Mouse (Mus musculus) CD8-positive naive resting alpha-beta T cell, adult 2 months (primary cell): ENCODE results near the gene Lmx1a.

Experiments
- DNase-seq, 2 experiments: peaks; one replicate each; pipeline ENCODE4 v3.0.0; 2022; ENCODE audit warnings: low read depth in 2 of 2, low spot score in 2 of 2

The Lmx1a gene

DNA sequence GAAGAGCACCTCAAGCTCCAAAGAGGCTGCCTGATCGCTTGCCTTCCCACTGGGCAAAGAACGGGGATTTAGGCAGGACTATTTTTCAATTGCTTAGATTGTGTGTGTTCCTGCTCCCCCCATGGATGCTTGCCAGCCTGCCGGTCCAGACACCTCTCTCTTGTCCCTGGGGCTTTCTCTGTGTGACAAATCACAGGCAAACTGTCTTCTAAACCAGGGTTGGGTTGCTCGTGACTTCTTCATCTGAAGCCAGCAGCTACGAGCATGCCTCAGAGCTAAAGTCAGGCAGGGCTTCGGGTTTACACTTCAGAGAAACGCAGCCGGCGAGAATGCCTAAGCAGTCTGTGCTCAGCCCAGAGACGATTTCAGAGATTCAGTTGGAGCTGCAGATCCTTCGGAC, 189.3 kb downstream of the Lmx1a start:
- DNase-seq: no peak

DNA sequence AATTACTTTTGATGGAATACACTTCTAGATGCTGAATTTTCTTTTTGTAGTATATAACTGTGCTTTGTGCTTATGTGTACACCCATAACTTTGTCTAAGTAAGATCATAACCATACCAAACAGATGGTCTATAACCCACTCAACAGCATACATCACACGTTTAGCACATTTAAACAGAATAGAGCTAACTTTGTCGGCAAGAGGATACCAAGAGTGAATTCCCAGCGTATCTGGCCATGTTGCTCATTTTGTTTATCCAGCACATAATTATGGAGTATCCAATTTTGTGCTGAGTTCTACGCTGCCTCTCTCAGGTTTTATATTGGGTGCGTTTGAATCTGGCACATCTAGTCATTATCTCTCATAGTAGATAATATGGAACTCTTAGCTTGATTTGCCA, 196.7 kb downstream of the Lmx1a start:
- DNase-seq: no peak

DNA sequence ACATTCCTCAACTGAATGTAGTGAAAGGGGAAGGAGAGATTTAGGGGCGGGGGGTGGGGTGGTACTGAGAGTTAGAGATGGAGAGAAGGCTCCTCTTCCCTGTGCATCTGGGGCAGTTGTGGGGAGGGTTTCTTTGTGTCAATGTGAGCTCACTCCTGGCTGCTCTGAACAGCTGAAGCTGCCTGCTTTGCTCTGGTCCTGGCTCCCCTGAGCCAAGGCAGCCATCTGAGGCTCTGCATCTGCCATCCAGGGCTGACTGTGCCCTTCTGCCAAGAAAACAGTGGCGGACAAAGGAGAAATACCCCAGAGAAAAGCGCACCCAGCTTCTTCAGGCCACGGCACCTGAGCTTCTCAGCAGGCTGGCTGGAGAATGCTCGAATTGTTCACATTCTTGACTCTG, 199.1 kb downstream of the Lmx1a start:
- no peak for DNase-seq

DNA sequence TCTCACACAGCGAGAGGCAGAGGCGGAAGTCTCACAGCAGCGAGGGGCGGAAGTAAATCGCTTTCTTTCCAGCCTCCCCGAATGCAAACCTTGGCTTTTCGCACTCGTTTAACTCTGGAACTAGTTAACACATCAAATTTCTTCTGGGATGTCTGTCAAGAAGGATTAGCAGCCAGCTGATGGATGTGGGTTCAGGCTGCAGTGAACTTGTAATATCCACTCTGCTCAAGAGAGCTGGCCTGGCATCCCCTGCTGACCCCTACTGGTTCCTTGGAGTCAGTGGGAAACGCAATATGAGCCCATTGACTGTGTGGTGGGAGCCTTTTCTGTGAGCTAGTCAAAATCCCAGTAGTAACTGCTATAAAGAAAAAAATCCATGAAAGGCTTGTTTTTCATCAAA, 199.8 kb downstream of the Lmx1a start:
- DNase-seq: no peak

DNA sequence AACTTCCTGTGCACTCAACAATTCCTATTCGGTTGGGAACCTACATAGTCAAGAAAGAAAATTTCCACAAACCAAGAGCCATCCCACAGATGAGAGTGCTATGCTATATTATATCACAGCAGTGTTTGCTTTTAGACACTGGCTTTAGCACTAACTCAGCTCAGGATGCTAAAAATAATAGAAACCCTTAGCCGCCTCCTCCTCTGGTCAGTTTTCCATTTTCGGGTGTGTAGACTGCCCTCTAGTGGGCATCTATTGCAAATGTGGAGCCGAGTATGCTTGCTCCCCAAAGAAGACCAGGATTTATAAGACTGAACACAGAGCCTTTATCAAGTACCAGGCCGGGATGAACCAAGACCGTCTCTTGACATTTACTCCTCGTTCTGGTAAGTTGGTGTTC, 207.2 kb downstream of the Lmx1a start:
- no peak for DNase-seq
